Mouse (Mus musculus) G1E (cell line): ENCODE measurements at regions not wholly inside any gene's neighbourhood (a gene's known extent, or its start where the extent isn't known, plus 50 kb on each side); places are given as distances from the start of the nearest gene placed in this dataset.

Experiments used
- CTCF ChIP-seq: IDR thresholded peaks from 2 replicates; pipeline ENCODE4 v1.5.1; 2012; ENCODE audit warnings: low read depth, low read length, inconsistent platforms, mixed read lengths
- TAL1 ChIP-seq: conservative IDR thresholded peaks from 2 replicates; pipeline ENCODE4 v1.6.1; 2012; ENCODE audit warnings: low read depth, low read length, inconsistent platforms, mixed read lengths

DNA sequence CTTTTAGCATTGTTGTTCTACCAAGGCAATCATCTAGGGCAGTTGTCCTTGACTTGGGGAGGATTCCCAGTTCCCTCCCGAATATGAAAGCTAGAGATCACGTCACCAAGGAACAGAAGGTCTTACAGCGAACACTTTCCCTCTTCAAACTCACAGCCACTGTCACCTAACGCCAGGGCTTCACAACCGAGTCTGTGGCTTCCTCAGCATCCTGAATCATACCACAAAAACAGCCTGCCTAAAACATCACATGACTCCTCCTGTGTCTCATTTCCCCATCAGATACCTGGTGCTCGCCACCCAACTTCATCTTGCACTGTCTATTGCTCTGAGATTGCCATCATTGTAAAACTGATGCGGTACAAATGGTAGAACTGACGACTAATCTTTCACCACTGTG, 186.5 kb downstream of the Kdr start:
- no peak for TF ChIP-seq CTCF
- no peak for TF ChIP-seq TAL1
